Mouse (Mus musculus) adrenal gland, adult 10 weeks (tissue): ENCODE measurements around the gene Luzp1. TPM values are rescaled to one million over a fixed set of nuclear protein-coding genes. Genes with fewer than 3 reads are reported as not detected.

ENCODE experiments used
- polyA plus RNA-seq: library from polyadenylated mRNA; stranded (reverse); fragments of 350-450 nt; fragmentation: Illumina TruSeq; extraction: RNeasy Lipid Tissue Mini Kit (QIAGEN cat#74804); gene quantifications from one replicate; pipeline ENCODE4 v1.2.3, GENCODE M21; 2014; ENCODE audit warnings: low read depth, low replicate concordance

Luzp1 gene
- 43.6 TPM for polyA plus RNA-seq

GRCm38 (mm10) chr4:136469371-136469903 lies at the start of gene Luzp1:
TSS of gene Luzp1 (plus strand) at chr4:136469761.

GRCm38 (mm10) chr4:136423224-136423623 lies 46.3 kb upstream of the Luzp1 start, which contains the start of gene Htr1d:
TSS of gene Htr1d (plus strand) at chr4:136423524.

DNA sequence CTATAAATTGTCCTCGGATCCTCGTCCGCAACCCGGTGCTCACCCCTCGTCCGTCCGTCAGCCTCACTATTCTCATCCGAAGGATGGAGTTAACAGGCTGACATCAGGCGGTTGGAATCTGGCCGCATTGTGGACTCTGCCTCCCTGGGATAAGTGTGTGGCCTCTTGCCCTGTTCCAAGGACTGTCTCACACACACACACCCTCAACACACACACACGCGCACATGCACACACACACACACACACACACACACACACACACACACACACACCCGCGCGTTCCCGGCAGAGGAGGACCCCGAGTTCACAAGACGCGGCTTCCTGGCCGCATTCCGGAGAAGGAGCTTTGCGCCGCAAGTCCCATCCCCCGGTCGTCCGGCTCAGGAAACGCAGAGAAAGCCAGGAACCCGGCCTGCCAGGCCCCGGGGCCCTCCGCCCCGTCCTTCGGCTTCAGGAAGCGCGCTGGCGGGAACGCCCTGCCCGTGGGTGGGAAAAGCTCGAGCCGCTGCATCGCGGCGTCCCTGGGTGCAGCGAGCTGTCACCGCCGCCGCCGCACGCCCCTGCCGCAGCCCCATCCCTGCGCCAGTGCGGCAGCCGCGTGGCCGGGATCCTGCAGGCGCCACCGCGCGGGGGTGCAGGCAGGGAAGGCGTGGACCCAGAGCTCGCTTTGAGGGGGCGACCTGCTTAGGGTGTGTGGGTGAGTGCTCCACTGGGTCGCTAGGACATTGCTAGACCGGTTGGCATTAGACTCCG lies 7.3 kb upstream of the Luzp1 start, which contains the start of gene 6030445D17Rik:
Gene 6030445D17Rik, plus strand, starts transcription at position 165 of the 753 bp plus-strand sequence.

DNA sequence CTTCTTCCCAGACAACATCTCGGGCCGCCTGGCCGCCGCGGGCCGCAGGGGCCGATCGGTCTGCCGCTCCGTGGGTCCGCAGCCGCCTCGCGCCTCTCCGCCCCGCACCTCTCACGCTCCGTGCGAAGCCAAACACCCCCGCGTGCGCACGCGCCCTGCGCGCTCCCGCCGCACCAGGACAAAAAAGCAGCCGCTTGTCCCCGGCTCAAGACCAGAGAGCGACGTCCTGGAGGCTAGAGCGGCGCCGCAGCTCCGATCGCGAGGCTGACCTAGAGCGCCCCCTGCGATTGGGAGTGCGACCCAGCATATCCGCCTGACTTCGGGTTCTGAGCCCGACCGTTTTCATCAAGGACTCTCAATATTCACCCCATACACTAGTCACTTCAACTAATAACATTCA lies 133.0 kb downstream of the Luzp1 start, which contains the start of gene Kdm1a:
Gene Kdm1a, minus strand, starts transcription at position 156 of the 400 bp plus-strand sequence.

Other genes with a start within 250 kb of the Luzp1 start
- gene Tcea3, start 222.0 kb upstream of the Luzp1 start, polyA plus RNA-seq: 1.6 TPM
- gene Zfp46, start 185.1 kb upstream of the Luzp1 start, polyA plus RNA-seq: 6.8 TPM
- gene Hnrnpr, start 158.8 kb upstream of the Luzp1 start, polyA plus RNA-seq: 149 TPM
- gene Htr1d, start 46.2 kb upstream of the Luzp1 start, polyA plus RNA-seq: not detected
- gene 6030445D17Rik, start 7.5 kb upstream of the Luzp1 start, polyA plus RNA-seq: not detected
- gene Kdm1a, start 133.0 kb downstream of the Luzp1 start, polyA plus RNA-seq: 81.5 TPM
- not detected for gene Tex46, start 140.7 kb downstream of the Luzp1 start, polyA plus RNA-seq
- gene Lactbl1, start 152.9 kb downstream of the Luzp1 start, polyA plus RNA-seq: not detected